Mouse (Mus musculus): ENCODE measurements around the gene Rab4a. TPM values are rescaled to one million over a fixed set of nuclear protein-coding genes. Genes with fewer than 3 reads are reported as not detected.
A peak's percentile ranks its signal among the peaks of the same experiment; 100 is the strongest.

The Rab4a gene
- total and polyA plus RNA-seq, 3 experiments = 7.7 to 10.6 (median 8.4) TPM

DNA sequence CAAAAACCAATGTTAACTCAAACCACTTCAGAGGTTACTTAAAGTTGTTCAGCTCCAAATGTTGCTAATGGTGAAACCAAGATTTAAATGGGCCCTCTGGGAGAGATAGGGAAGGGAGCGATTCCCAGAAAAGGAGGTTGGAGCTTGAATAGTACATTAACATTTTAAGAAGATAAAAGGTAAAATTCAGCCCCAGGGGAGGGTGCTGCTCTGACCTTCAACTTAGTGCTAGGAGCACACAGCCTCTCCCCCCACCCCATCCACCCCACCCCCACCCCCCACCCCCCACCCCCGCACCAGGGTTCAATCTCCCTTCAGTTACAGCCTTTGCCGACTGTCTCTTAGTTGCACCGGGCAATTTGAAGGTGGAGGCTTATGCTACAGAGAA is 43.9 kb upstream of the Rab4a start:
- no peaks in the 10 kb centered on the region for H3K27me3 ChIP-seq (ENCODE audit: control insufficient read depth, insufficient read depth, low read length)
- no peak overlapping the region for H3K27ac ChIP-seq
- H3K4me3 ChIP-seq = no peak overlapping the region
- peaks cover 3% of the 10 kb centered on the region for H3K4me1 ChIP-seq (ENCODE audit: control insufficient read depth, insufficient read depth, low read length)
- H3K9ac ChIP-seq (ENCODE audit: low read depth, low read length) = no peak overlapping the region
- WGBS = 57% methylated on average over 4 of the region's 4 CpGs
- no peaks in the 10 kb centered on the region for H3K36me3 ChIP-seq (ENCODE audit: control insufficient read depth, insufficient read depth, low read length)
- no peak for DNase-seq
- TF ChIP-seq CTCF (IDR thresholded peaks at IDR 0.05) = no peak
- TF ChIP-seq EP300 (IDR thresholded peaks at IDR 0.05; ENCODE audit: insufficient read depth, low read depth, low read length) = no peak
- no peaks in the 10 kb centered on the region for H3K79me2 ChIP-seq (replicated peaks; ENCODE audit: control insufficient read depth, insufficient read depth, low read length)
- intact Hi-C loops (cut with DNase I) = loop anchor here (10.0 kb wide), 1 partner anchor 57 kb away; no protein-coding TSS in a partner anchor

DNA sequence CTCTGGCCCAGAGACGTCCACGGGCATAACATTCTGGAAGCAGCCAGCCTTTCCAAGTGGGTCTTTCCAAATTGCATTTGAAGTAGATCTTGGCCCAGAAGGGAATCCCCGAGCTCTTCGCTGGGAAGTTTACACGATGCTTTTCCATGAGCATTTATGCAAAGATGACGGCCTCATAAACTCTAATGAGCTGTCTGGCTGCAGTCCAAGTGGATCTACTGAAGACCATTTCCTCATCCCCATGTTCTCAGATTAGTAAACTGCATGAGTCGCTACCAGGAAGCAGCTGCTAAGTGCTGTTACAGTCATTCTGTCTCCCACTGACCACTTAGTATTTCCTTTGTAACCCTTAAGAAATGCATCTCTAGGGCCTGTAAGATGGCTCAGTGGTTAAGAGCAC is 42.4 kb upstream of the Rab4a start:
- Histone ChIP-seq H3K4me1 (ENCODE audit: control insufficient read depth, insufficient read depth, low read length) (peaks cover 3% of the 10 kb centered on the region), H3K9ac (ENCODE audit: low read depth, low read length) (no peak overlapping the region), H3K27ac (no peak overlapping the region), H3K27me3 (ENCODE audit: control insufficient read depth, insufficient read depth, low read length) (no peaks in the 10 kb centered on the region), H3K79me2 (replicated peaks; ENCODE audit: control insufficient read depth, insufficient read depth, low read length) (no peaks in the 10 kb centered on the region), H3K4me3 (no peak overlapping the region), H3K36me3 (ENCODE audit: control insufficient read depth, insufficient read depth, low read length) (no peaks in the 10 kb centered on the region)
- intact Hi-C loops (cut with DNase I) = loop anchor here (10.0 kb wide), 1 partner anchor 59 kb away; no protein-coding TSS in a partner anchor
- no peak for DNase-seq
- WGBS = 29% methylated on average over 7 of the region's 7 CpGs
- TF ChIP-seq EP300 (IDR thresholded peaks at IDR 0.05; ENCODE audit: insufficient read depth, low read depth, low read length) (no peak), CTCF (IDR thresholded peaks at IDR 0.05) (no peak), POLR2A (IDR thresholded peaks at IDR 0.05; ENCODE audit: insufficient read depth, low read depth, low read length) (no peak)

DNA sequence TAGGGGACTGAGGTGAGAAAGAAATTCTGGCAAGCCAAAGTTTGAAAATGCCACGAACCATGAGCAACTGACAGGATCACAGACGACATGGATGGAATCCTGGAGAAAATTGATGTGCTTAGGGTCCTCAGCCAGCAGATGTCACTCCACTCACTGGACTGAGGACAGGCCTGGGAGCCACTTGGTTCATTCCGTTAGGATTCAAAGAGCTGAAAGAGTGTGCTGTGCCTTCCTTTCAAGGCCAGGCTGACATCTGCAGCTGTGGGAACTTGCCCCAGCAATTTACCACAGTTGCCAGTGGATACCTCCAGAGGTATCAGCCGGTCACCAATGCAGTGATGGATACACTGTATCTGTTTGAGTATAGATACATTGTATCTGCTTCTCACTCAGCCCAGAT is 41.1 kb upstream of the Rab4a start:
- 48% methylated on average over 4 of the region's 4 CpGs for WGBS
- H3K79me2 ChIP-seq (replicated peaks; ENCODE audit: control insufficient read depth, insufficient read depth, low read length) = no peaks in the 10 kb centered on the region
- no peak overlapping the region for H3K4me3 ChIP-seq
- TF ChIP-seq CTCF (IDR thresholded peaks at IDR 0.05) = peak; percentile 65
- no peak for TF ChIP-seq POLR2A (IDR thresholded peaks at IDR 0.05; ENCODE audit: insufficient read depth, low read depth, low read length)
- TF ChIP-seq EP300 (IDR thresholded peaks at IDR 0.05; ENCODE audit: insufficient read depth, low read depth, low read length) = no peak
- peaks cover 3% of the 10 kb centered on the region for H3K4me1 ChIP-seq (ENCODE audit: control insufficient read depth, insufficient read depth, low read length)
- no peak overlapping the region for H3K27ac ChIP-seq
- H3K9ac ChIP-seq (ENCODE audit: low read depth, low read length) = no peak overlapping the region
- H3K36me3 ChIP-seq (ENCODE audit: control insufficient read depth, insufficient read depth, low read length) = no peaks in the 10 kb centered on the region
- H3K27me3 ChIP-seq (ENCODE audit: control insufficient read depth, insufficient read depth, low read length) = no peaks in the 10 kb centered on the region
- intact Hi-C loops (cut with DNase I) = loop anchor here (10.0 kb wide), 1 partner anchor 60 kb away; no protein-coding TSS in a partner anchor
- no peak for DNase-seq

DNA sequence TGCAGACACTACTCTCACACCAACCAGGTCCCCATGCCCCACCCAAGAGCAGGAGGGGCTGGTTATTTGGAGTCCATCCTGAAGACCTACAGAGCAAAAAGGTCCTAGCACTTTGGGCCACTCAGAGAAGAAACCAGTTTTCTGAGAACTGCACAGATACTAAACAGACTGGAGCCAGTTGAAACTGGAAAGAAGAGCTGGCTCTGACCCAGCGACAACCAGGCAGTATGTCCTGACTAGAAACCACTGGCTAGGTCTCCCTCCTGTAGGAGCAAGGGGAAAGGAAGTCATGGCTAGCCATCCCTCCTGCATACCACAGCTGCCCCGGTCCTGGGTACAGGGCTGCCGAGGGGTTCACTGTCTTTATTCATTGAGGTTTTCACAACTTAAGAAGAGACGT is 39.3 kb upstream of the Rab4a start:
- Histone ChIP-seq H3K9ac (ENCODE audit: low read depth, low read length) (no peak overlapping the region), H3K4me1 (ENCODE audit: control insufficient read depth, insufficient read depth, low read length) (peaks cover 2% of the 10 kb centered on the region; the same call in 1 of the 2 replicates), H3K4me3 (no peak overlapping the region), H3K27me3 (ENCODE audit: control insufficient read depth, insufficient read depth, low read length) (no peaks in the 10 kb centered on the region), H3K79me2 (replicated peaks; ENCODE audit: control insufficient read depth, insufficient read depth, low read length) (no peaks in the 10 kb centered on the region), H3K27ac (no peak overlapping the region), H3K36me3 (ENCODE audit: control insufficient read depth, insufficient read depth, low read length) (no peaks in the 10 kb centered on the region)
- TF ChIP-seq POLR2A (IDR thresholded peaks at IDR 0.05; ENCODE audit: insufficient read depth, low read depth, low read length) = no peak
- TF ChIP-seq CTCF (IDR thresholded peaks at IDR 0.05) = no peak
- TF ChIP-seq EP300 (IDR thresholded peaks at IDR 0.05; ENCODE audit: insufficient read depth, low read depth, low read length) = no peak
- DNase-seq = no peak
- intact Hi-C loops (cut with DNase I) = loop anchor here (10.0 kb wide), 1 partner anchor 62 kb away; no protein-coding TSS in a partner anchor
- WGBS = 78% methylated on average over 4 of the region's 4 CpGs

DNA sequence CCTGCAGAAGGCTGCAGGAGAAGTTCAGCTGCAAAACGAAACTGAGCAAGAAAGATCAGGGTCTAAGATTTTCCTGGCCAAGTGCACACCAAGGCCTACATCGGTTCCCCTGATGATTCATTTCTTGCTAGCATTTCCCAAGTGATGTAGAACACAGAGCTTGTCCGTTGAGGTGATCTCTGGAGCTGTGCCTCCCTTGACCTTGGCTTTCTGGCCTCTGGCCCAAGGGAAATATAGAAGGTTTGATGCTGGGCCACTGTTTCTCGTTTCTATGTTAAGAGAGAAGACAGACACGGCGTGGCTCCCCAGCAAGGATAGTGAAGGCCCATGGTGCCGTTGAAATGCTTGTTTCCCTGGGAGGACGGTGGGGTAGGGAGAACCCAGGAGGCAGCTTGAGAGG is 37.9 kb upstream of the Rab4a start:
- Histone ChIP-seq H3K79me2 (replicated peaks; ENCODE audit: control insufficient read depth, insufficient read depth, low read length) (no peaks in the 10 kb centered on the region), H3K36me3 (ENCODE audit: control insufficient read depth, insufficient read depth, low read length) (no peaks in the 10 kb centered on the region), H3K9ac (ENCODE audit: low read depth, low read length) (no peak overlapping the region), H3K27me3 (ENCODE audit: control insufficient read depth, insufficient read depth, low read length) (no peaks in the 10 kb centered on the region), H3K4me3 (no peak overlapping the region), H3K27ac (no peak overlapping the region), H3K4me1 (ENCODE audit: control insufficient read depth, insufficient read depth, low read length) (peaks cover 2% of the 10 kb centered on the region; the same call in 1 of the 2 replicates)
- WGBS = 81% methylated on average over 8 of the region's 8 CpGs
- DNase-seq = no peak
- TF ChIP-seq EP300 (IDR thresholded peaks at IDR 0.05; ENCODE audit: insufficient read depth, low read depth, low read length) (no peak), POLR2A (IDR thresholded peaks at IDR 0.05; ENCODE audit: insufficient read depth, low read depth, low read length) (no peak), CTCF (IDR thresholded peaks at IDR 0.05) (no peak)
- intact Hi-C loops (cut with DNase I) = loop anchor here (2.0 to 10.0 kb wide), 2 partner anchors 63 to 115 kb away; partner anchors contain the start of gene Rhou

DNA sequence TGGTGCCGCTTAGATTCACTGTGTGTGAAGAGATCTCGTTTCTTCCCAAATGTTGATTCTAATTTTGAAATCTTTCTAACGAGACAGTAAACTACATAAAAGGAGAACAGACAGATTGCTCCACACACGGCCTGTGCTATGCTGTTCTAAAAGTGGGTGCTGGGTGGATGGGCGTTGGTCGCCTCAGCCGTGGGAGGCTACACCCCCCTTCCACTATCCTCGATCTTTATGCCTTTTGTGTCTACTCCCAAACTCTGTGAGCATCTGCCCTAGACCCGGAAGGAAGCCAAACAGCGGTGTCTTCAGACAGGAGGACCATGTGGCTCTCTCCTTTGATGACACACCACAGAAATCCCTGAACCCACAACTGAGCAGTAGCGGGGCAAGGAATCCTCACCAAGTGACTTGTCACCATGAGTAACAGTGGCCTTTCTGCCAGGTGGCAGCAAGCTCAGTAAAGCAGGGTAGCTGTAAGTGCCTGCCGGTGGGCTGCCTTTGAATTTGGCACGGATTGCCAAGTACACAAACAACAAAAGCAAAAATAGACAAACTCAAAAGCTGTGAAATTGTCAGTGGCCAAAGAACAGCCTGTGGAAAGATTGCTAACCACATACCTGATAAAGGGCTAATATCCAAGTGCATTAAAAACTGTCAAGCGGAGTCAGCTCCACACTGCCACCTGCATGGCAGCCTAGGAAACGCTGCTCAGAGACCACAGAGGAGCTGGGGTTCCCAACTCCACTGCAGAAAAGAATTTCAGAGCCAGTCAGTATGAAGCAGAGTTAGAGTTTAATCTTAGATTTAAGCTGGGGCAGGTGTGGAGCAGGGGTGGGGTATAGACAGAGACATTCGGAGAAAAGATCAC is 37.1 kb upstream of the Rab4a start:
- Histone ChIP-seq H3K36me3 (ENCODE audit: control insufficient read depth, insufficient read depth, low read length) (no peaks in the 10 kb centered on the region), H3K9ac (ENCODE audit: low read depth, low read length) (no peak overlapping the region), H3K27ac (no peak overlapping the region), H3K4me3 (no peak overlapping the region), H3K4me1 (ENCODE audit: control insufficient read depth, insufficient read depth, low read length) (no peaks in the 10 kb centered on the region), H3K27me3 (ENCODE audit: control insufficient read depth, insufficient read depth, low read length) (no peaks in the 10 kb centered on the region), H3K79me2 (replicated peaks; ENCODE audit: control insufficient read depth, insufficient read depth, low read length) (no peaks in the 10 kb centered on the region)
- WGBS = 60% methylated on average over 16 of the region's 16 CpGs
- TF ChIP-seq POLR2A (IDR thresholded peaks at IDR 0.05; ENCODE audit: insufficient read depth, low read depth, low read length) = no peak
- TF ChIP-seq EP300 (IDR thresholded peaks at IDR 0.05; ENCODE audit: insufficient read depth, low read depth, low read length) = 0 out of 2 replicates have a peak, but pooled peaks have one; percentile 44
- TF ChIP-seq CTCF (IDR thresholded peaks at IDR 0.05) = peak; percentile 87
- DNase-seq = peak; percentile 51 to 66
- intact Hi-C loops (cut with DNase I) = loop anchor here (2.0 to 10.0 kb wide), 2 partner anchors 64 to 116 kb away; partner anchors contain the start of gene Rhou
